ENCODE assay signal across 9 mouse cellular contexts in the genomic region with DNA sequence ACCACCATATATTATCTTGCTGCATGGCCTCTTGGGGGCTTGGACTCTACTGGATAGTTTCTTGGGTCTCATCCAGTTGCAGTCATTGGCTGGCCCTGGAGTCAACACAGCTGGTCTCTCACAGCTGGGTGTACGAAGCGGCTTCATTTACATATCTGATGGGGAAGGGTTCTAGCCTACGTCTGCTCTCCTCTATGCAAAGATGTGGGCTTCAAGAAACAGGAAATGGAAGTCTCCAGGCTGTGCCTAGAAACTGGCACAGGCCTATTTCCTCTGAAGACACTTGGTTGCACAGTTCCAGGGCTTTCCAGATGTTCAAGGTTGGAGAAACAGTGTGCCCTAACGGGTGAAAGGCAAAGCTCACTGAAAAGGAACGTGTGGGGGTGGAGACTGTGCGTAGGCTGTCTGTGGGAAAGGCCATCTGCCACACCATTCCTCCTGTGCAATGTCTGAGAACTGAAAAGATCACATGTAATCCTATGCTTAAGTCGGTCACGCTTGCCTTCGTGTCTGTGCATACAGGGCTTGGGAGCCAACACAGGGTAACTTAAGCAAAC. TPM values are rescaled to one million over a fixed set of nuclear protein-coding genes. Genes with fewer than 3 reads are reported as not detected.
DNase-seq lines count a peak whose midpoint lies in the region; ATAC-seq and TF ChIP-seq lines count a peak whose summit lies in the region.
"Had no signal": no experiment of that assay in that cellular context is flagged by ENCODE, and none has a peak within 500 bp of the region (broad histone marks: within the 10 kb centered on the region; RNA-seq: fewer than 3 reads in every experiment).

No protein-coding gene starts in this region.

- peaks cover 10% of the 10 kb centered on the region; the same call in 1 of the 2 replicates for H3K4me1 ChIP-seq in kidney, adult 2 months (ENCODE audit: control insufficient read depth, insufficient read depth, low read length)
- peaks cover 25% of the 10 kb centered on the region for H3K4me1 ChIP-seq in cerebellum, adult 2 months (ENCODE audit: control insufficient read depth, insufficient read depth, low read length)
- peaks cover 49% of the 10 kb centered on the region for H3K4me1 ChIP-seq in heart, embryonic 15.5 days (replicated peaks)
- peaks cover 15% of the 10 kb centered on the region for H3K4me1 ChIP-seq in midbrain, embryonic 14.5 days (ENCODE audit: control insufficient read depth, insufficient read depth, low read length)
- peaks cover 6% of the 10 kb centered on the region; the same call in 1 of the 2 replicates for H3K4me1 ChIP-seq in forebrain, embryonic 14.5 days (ENCODE audit: control insufficient read depth, insufficient read depth, low read length)

- H3K27ac ChIP-seq in kidney, adult 2 months (ENCODE audit: insufficient read depth, low read depth, low read length) = no peak overlapping the region
- H3K27ac ChIP-seq in cerebellum, adult 2 months (ENCODE audit: insufficient read depth, low read length) = no peak overlapping the region
- peak overlapping the region; percentile 83 for H3K27ac ChIP-seq in heart, embryonic 15.5 days
- no peak overlapping the region for H3K27ac ChIP-seq in midbrain, embryonic 14.5 days (replicated peaks; ENCODE audit: low read depth, low read length)
- no peak overlapping the region for H3K27ac ChIP-seq in forebrain, embryonic 14.5 days (ENCODE audit: low read depth, low read length)
- H3K27ac ChIP-seq: liver, embryonic 14.5 days had no signal

- H3K36me3 ChIP-seq in kidney, adult 2 months (ENCODE audit: control insufficient read depth, insufficient read depth, low read length) = no peaks in the 10 kb centered on the region
- no peaks in the 10 kb centered on the region for H3K36me3 ChIP-seq in heart, embryonic 15.5 days
- H3K36me3 ChIP-seq in midbrain, embryonic 14.5 days (ENCODE audit: control insufficient read depth, insufficient read depth, low read length) = no peaks in the 10 kb centered on the region
- no peaks in the 10 kb centered on the region for H3K36me3 ChIP-seq in forebrain, embryonic 14.5 days (ENCODE audit: control insufficient read depth, insufficient read depth, low read length)

- DNase-seq in kidney, adult 2 months = peak; percentile 50
- DNase-seq in kidney, adult 18-20 months = no peak
- DNase-seq in cerebellum, adult 2 months = peak; percentile 49 to 71
- peak; percentile 43 for DNase-seq in midbrain, embryonic 14.5 days
- DNase-seq in testis, postnatal 14 days (ENCODE audit: low spot score) = no peak
- DNase-seq in forebrain, embryonic 14.5 days (ENCODE audit: low spot score) = no peak
- no peak for DNase-seq in c-Kit-positive CD71-positive TER-119-positive erythroid progenitor cells, embryonic 14.5 days (ENCODE audit: low spot score)

- no peak overlapping the region for H3K4me3 ChIP-seq in kidney, adult 2 months (ENCODE audit: insufficient read depth, low read depth, low read length)
- H3K4me3 ChIP-seq in cerebellum, adult 2 months (replicated peaks; ENCODE audit: insufficient read depth, low read depth, low read length) = no peak overlapping the region
- no peak overlapping the region for H3K4me3 ChIP-seq in heart, embryonic 15.5 days
- H3K4me3 ChIP-seq in midbrain, embryonic 14.5 days (replicated peaks; ENCODE audit: low read depth, low read length) = no peak overlapping the region
- no peak overlapping the region for H3K4me3 ChIP-seq in forebrain, embryonic 14.5 days (ENCODE audit: low read depth, low read length)

- no peak overlapping the region for H3K9ac ChIP-seq in heart, embryonic 15.5 days
- no peak overlapping the region for H3K9ac ChIP-seq in midbrain, embryonic 14.5 days (replicated peaks; ENCODE audit: low read length)
- H3K9ac ChIP-seq in forebrain, embryonic 14.5 days (ENCODE audit: low read length) = no peak overlapping the region
- H3K9ac ChIP-seq: liver, embryonic 14.5 days had no signal

- no peak for TF ChIP-seq CTCF in kidney, adult 2 months (conservative IDR thresholded peaks at IDR 0.05; ENCODE audit: insufficient read depth, insufficient read length, low read depth, low read length)
- no peak for TF ChIP-seq CTCF in cerebellum, adult 2 months (IDR thresholded peaks at IDR 0.05; ENCODE audit: borderline replicate concordance, insufficient read depth, low read depth, low read length)

- 45% methylated on average over 9 of the region's 9 CpGs for WGBS in kidney, adult 2 months
- 33% methylated on average over 9 of the region's 9 CpGs for WGBS in cerebellum, adult 2 months
- 48% methylated on average over 9 of the region's 9 CpGs for WGBS in heart, embryonic 15.5 days
- WGBS in midbrain, embryonic 14.5 days = 32% methylated on average over 9 of the region's 9 CpGs
- 64% methylated on average over 9 of the region's 9 CpGs for WGBS in forebrain, embryonic 14.5 days

- H3K4me2 ChIP-seq in heart, embryonic 15.5 days = no peak overlapping the region
- no peak overlapping the region for H3K4me2 ChIP-seq in midbrain, embryonic 14.5 days (ENCODE audit: low read length)
- no peak overlapping the region for H3K4me2 ChIP-seq in forebrain, embryonic 14.5 days (ENCODE audit: low read length)

- H3K27me3 ChIP-seq in kidney, adult 2 months (replicated peaks; ENCODE audit: control insufficient read depth, insufficient read depth, low read length) = no peaks in the 10 kb centered on the region
- no peaks in the 10 kb centered on the region for H3K27me3 ChIP-seq in cerebellum, adult 2 months (ENCODE audit: control insufficient read depth, insufficient read depth, low read length)
- no peaks in the 10 kb centered on the region for H3K27me3 ChIP-seq in heart, embryonic 15.5 days
- H3K27me3 ChIP-seq in midbrain, embryonic 14.5 days (ENCODE audit: control insufficient read depth, insufficient read depth, low read length) = no peaks in the 10 kb centered on the region
- no peaks in the 10 kb centered on the region for H3K27me3 ChIP-seq in forebrain, embryonic 14.5 days (replicated peaks; ENCODE audit: control insufficient read depth, insufficient read depth, low read length)

- H3K9me3 ChIP-seq in heart, embryonic 15.5 days (replicated peaks) = no peaks in the 10 kb centered on the region
- H3K9me3 ChIP-seq in midbrain, embryonic 14.5 days (ENCODE audit: control insufficient read depth, low read length) = no peaks in the 10 kb centered on the region
- no peaks in the 10 kb centered on the region for H3K9me3 ChIP-seq in forebrain, embryonic 14.5 days (replicated peaks; ENCODE audit: control insufficient read depth, low read length)

- peak; percentile 63 for ATAC-seq in heart, embryonic 15.5 days (replicated peaks; ENCODE audit: insufficient number of reproducible peaks, insufficient read depth, low FRiP score, low read depth)
- ATAC-seq in midbrain, embryonic 14.5 days (ENCODE audit: low FRiP score, low TSS enrichment) = peak; percentile 15; the same call in 1 of the 2 replicates
- no peak for ATAC-seq in forebrain, embryonic 14.5 days

- no peak for TF ChIP-seq POLR2A in kidney, adult 2 months (IDR thresholded peaks at IDR 0.05; ENCODE audit: low read depth, low read length)
- TF ChIP-seq POLR2A in cerebellum, adult 2 months (IDR thresholded peaks at IDR 0.05; ENCODE audit: borderline replicate concordance, insufficient read depth, low read length) = no peak

RNA-seq across cellular contexts. Expression of gene Sema5a, which starts 20.8 kb away (rescaled TPM):
- 11.6 and 12.9 TPM in 2 replicates for polyA plus RNA-seq in kidney, adult 2 months (2012; rRNA removed)
- polyA plus RNA-seq in cerebellum, adult 2 months (2012; rRNA removed) = 11.1 and 11.3 TPM in 2 replicates
- 6.5 and 10.2 TPM in 2 replicates for polyA plus RNA-seq in heart, embryonic 15.5 days (2015; fragmentation: Nextera tagmentation; extraction: Ambion mirVana)
- polyA plus RNA-seq in midbrain, embryonic 14.5 days (2014; fragmentation: Nextera tagmentation; extraction: Ambion mirVana) = 4.8 and 6.1 TPM in 2 replicates
- 10.1 and 10.8 TPM in 2 replicates for polyA plus RNA-seq in forebrain, embryonic 14.5 days (2014; fragmentation: Nextera tagmentation; extraction: Ambion mirVana)

Comparison
In these comparisons a context has a peak if more than half of its experiments do, and no peak if none do; other contexts are left out.
1. DNase-seq: peak in kidney, adult 2 months (single experiment), cerebellum, adult 2 months (2 of 2) and midbrain, embryonic 14.5 days (single experiment); none in kidney, adult 18-20 months (single experiment), testis, postnatal 14 days (single experiment), forebrain, embryonic 14.5 days (single experiment) and c-Kit-positive CD71-positive TER-119-positive erythroid progenitor cells, embryonic 14.5 days (single experiment).